In the genomic region with DNA sequence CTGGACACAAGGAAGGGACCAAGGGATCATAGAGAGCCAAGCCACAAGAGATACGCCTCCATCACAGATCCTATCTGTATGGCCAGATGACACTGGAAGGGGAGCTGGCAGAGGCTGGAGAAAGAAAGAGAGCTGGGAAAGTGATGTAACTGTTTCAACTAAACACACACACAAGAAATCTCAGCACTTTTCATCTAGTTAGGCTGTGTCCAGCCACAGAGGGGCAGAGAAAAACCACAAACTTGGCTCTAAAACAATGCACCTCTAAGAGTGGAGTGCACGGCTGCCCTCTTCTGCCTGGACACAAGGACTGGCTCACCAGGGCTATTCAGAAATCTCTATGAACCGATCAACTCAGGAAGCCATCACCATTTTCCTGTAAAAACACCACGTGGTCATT, we compare ENCODE assay signal across 14 mouse cellular contexts.
DNase-seq lines count a peak whose midpoint lies in the region; ATAC-seq and TF ChIP-seq lines count a peak whose summit lies in the region.
"Had no signal": no experiment of that assay in that cellular context is flagged by ENCODE, and none has a peak within 500 bp of the region (broad histone marks: within the 10 kb centered on the region; RNA-seq: fewer than 3 reads in every experiment).

No protein-coding gene starts in this region.

- peak; percentile 19; the same call in 1 of the 2 replicates for TF ChIP-seq CTCF in lung, adult 2 months (IDR thresholded peaks at IDR 0.05; ENCODE audit: insufficient read depth, low read length)
- TF ChIP-seq CTCF in embryonic fibroblast, embryonic 13.5 days (IDR thresholded peaks at IDR 0.05; ENCODE audit: borderline replicate concordance, insufficient read depth, low read length), result no peak
- peak; percentile 52 for TF ChIP-seq CTCF in stomach, postnatal 0 days (IDR thresholded peaks at IDR 0.05; ENCODE audit: low read depth)

- H3K36me3 ChIP-seq in stomach, postnatal 0 days (ENCODE audit: control insufficient read depth, insufficient read depth, low read length), result peaks cover 7% of the 10 kb centered on the region; the same call in 1 of the 2 replicates
- H3K36me3 ChIP-seq: hindbrain, embryonic 15.5 days had no signal

- H3K4me2 ChIP-seq in stomach, postnatal 0 days (replicated peaks; ENCODE audit: low read depth), result no peak overlapping the region
- H3K4me2 ChIP-seq: forebrain, embryonic 12.5 days; hindbrain, embryonic 15.5 days; liver, embryonic 13.5 days had no signal

- TF ChIP-seq POLR2A in lung, adult 2 months (IDR thresholded peaks at IDR 0.05; ENCODE audit: borderline replicate concordance, extremely low read depth, low read depth, low read length), result no peak
- no peak for TF ChIP-seq POLR2A in embryonic fibroblast, embryonic 13.5 days (IDR thresholded peaks at IDR 0.05; ENCODE audit: low read depth, low read length)

- peak; percentile 8 for DNase-seq in heart, adult 8-10 months (ENCODE audit: low spot score)
- DNase-seq in heart, postnatal 4 days, result no peak
- no peak for DNase-seq in lung, adult 2 months
- DNase-seq in lung, postnatal 36 days, result no peak
- no peak for DNase-seq in stomach, postnatal 0 days (ENCODE audit: low spot score)
- DNase-seq in B cell, adult 2 months, result no peak
- no peak for DNase-seq in cerebellum, postnatal 14 days
- DNase-seq: adrenal gland, postnatal 10 days; kidney, postnatal 14 days; liver, embryonic 13.5 days had no signal

- ATAC-seq in stomach, postnatal 0 days (ENCODE audit: low FRiP score, low TSS enrichment), result no peak
- ATAC-seq: CD4-positive, CD25-positive, alpha-beta regulatory T cell, adult 4 months had no signal

- no peaks in the 10 kb centered on the region for H3K27me3 ChIP-seq in stomach, postnatal 0 days (ENCODE audit: control insufficient read depth, insufficient read depth, low read length)
- H3K27me3 ChIP-seq: forebrain, embryonic 12.5 days; hindbrain, embryonic 15.5 days; liver, embryonic 13.5 days had no signal

- peaks cover 2% of the 10 kb centered on the region; the same call in 1 of the 2 replicates for H3K4me1 ChIP-seq in lung, adult 2 months (ENCODE audit: control insufficient read depth, insufficient read depth, low read length)
- peaks cover 7% of the 10 kb centered on the region; the same call in 1 of the 2 replicates for H3K4me1 ChIP-seq in embryonic fibroblast, embryonic 13.5 days (ENCODE audit: control insufficient read depth, insufficient read depth, low read length)
- no peaks in the 10 kb centered on the region for H3K4me1 ChIP-seq in stomach, postnatal 0 days (replicated peaks; ENCODE audit: control insufficient read depth, insufficient read depth)
- H3K4me1 ChIP-seq: liver, embryonic 13.5 days had no signal

- peak overlapping the region; percentile 65 for H3K27ac ChIP-seq in embryonic fibroblast, embryonic 13.5 days (ENCODE audit: insufficient read depth, low read length)
- H3K27ac ChIP-seq in stomach, postnatal 0 days (replicated peaks), result no peak overlapping the region
- H3K27ac ChIP-seq: forebrain, embryonic 12.5 days; hindbrain, embryonic 15.5 days; liver, embryonic 13.5 days had no signal

- H3K9me3 ChIP-seq in stomach, postnatal 0 days (ENCODE audit: control insufficient read depth, low read length), result no peaks in the 10 kb centered on the region
- H3K9me3 ChIP-seq: forebrain, embryonic 12.5 days; hindbrain, embryonic 15.5 days; liver, embryonic 13.5 days had no signal

- no peak overlapping the region for H3K4me3 ChIP-seq in lung, adult 2 months (replicated peaks; ENCODE audit: extremely low read depth, low read depth, low read length)
- H3K4me3 ChIP-seq in embryonic fibroblast, embryonic 13.5 days (ENCODE audit: insufficient read depth, low read length), result no peak overlapping the region
- no peak overlapping the region for H3K4me3 ChIP-seq in stomach, postnatal 0 days (ENCODE audit: low read depth, low read length)
- H3K4me3 ChIP-seq: forebrain, embryonic 12.5 days; hindbrain, embryonic 15.5 days; liver, embryonic 13.5 days had no signal

- no peak for TF ChIP-seq EP300 in stomach, postnatal 0 days (optimal IDR thresholded peaks at IDR 0.05)

- H3K9ac ChIP-seq in stomach, postnatal 0 days (ENCODE audit: low read length), result no peak overlapping the region
- H3K9ac ChIP-seq: forebrain, embryonic 12.5 days; hindbrain, embryonic 15.5 days; liver, embryonic 13.5 days had no signal

- 51% methylated on average over 4 of the region's 4 CpGs for WGBS in lung, adult 2 months
- 80% methylated on average over 4 of the region's 4 CpGs for WGBS in stomach, postnatal 0 days
